Mouse (Mus musculus) lung, adult 2 months (tissue): ENCODE measurements around the gene Nfkbil1.

Experiments
- CTCF ChIP-seq: fragments of 200-500 bp; IDR thresholded peaks from 2 replicates; pipeline ENCODE4 v1.5.1; 2011; ENCODE audit warnings: mild to moderate bottlenecking, low read length, control low read depth; ENCODE audit not compliant: insufficient read depth
- POLR2A ChIP-seq: fragments of 200-500 bp; IDR thresholded peaks from 2 replicates; pipeline ENCODE4 v1.6.1; 2011; ENCODE audit warnings: low read depth, mild to moderate bottlenecking, control low read depth, low read length, borderline replicate concordance; ENCODE audit errors: extremely low read depth

GRCm38 (mm10) chr17:35180093-35180492 is 55.5 kb downstream of the Nfkbil1 start:
- no peak for TF ChIP-seq POLR2A
- TF ChIP-seq CTCF: no peak
